Mouse (Mus musculus): ENCODE results near the gene 9530053A07Rik. TPM values are rescaled to one million over a fixed set of nuclear protein-coding genes. Genes with fewer than 3 reads are reported as not detected.

9530053A07Rik gene
- not detected in 2 replicates for polyA plus RNA-seq (2012; rRNA removed)

GRCm38 (mm10) chr7:28129166-28129565 lies at the start of gene 9530053A07Rik:
9530053A07Rik (plus strand) TSS chr7:28129466.

DNA sequence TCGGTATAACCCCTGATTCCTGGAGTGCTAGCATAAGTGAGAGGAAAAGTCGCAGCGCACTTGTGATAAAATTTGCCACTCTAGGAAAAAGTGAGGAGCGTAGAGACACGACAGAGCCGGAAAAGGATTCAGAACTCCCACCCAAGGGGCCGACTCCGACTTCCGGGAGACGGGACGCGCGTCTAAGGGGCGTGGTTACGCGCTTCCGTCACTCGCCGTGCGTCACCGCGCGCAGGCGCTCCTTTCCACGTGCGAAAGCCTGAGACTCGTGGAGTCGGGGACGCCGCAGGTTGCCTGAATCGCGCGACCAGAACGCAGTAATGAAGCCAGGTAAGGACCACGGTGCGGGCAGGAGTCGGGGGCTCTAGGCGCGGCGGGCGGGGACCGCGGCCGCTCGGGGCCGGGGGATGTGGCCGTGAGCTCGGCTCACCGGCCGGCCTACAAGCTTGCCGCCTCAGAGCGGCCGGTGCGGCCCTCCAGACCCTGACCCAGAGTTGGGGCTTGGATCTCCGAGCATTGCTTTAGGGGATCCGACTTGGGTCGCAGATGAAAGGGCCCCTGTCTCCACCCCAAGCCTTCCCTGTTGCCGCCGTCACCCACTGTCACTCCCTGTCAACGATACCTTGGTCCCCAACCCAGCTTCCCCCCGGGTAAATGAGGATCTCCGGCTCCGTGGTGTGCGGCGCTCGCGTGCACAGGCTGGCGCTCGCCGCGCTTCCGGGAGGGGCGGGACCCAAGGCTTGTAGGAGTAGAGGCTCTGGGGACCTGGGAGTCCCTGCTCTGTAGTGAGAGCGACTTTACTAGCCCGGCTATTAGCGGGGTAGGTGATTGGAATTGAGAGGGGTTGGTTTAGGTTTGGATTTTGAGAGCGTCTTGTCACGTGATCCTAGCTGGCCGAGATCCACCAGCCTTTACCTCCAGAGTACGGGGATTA lies 40.5 kb downstream of the 9530053A07Rik start, which contains the start of gene Fbl:
Gene Fbl, plus strand, starts transcription at position 222 of the 934 bp plus-strand sequence.

DNA sequence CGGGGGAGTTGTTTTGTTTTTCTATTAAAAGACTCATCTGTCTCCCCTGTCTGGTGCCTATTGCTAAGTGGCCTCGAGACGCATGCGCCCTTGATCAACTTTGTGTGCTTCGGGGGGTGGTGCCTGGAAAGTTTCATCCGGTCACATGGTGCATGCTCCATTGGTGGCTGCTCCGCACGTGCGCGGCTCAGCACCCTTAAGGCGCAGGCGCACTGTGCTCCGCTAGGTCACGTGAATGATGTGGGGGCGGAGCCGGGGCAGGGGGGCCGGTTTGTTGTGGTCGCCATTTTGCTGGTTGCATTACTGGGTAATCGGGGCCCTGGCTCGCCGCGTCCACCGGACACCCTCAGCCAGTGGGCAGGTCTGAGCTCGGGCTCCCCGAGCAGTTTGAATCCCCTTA lies 50.0 kb downstream of the 9530053A07Rik start, which contains the start of gene Dyrk1b:
Gene Dyrk1b, plus strand, starts transcription at position 242 of the 400 bp plus-strand sequence.

Other genes with a start within 250 kb of the 9530053A07Rik start
- gene Zfp974, start 200.0 kb upstream of the 9530053A07Rik start, polyA plus RNA-seq (2012; rRNA removed) = 0.49 and 0.51 TPM in 2 replicates
- 1.5 and 1.6 TPM in 2 replicates for gene Zfp780b, start 150.3 kb upstream of the 9530053A07Rik start, polyA plus RNA-seq (2012; rRNA removed)
- 0.97 and 0.99 TPM in 2 replicates for gene Zfp850, start 115.4 kb upstream of the 9530053A07Rik start, polyA plus RNA-seq (2012; rRNA removed)
- gene Psmc4, start 79.4 kb upstream of the 9530053A07Rik start, polyA plus RNA-seq (2012; rRNA removed) = 92.8 and 103 TPM in 2 replicates
- gene Fcgbp, start 58.2 kb upstream of the 9530053A07Rik start, polyA plus RNA-seq (2012; rRNA removed) = under 0.01 and 0.01 TPM in 2 replicates
- 230 and 235 TPM in 2 replicates for gene Fbl, start 40.2 kb downstream of the 9530053A07Rik start, polyA plus RNA-seq (2012; rRNA removed)
- 2.2 and 2.4 TPM in 2 replicates for gene Dyrk1b, start 50.0 kb downstream of the 9530053A07Rik start, polyA plus RNA-seq (2012; rRNA removed)
- gene Eid2, start 138.4 kb downstream of the 9530053A07Rik start, polyA plus RNA-seq (2012; rRNA removed) = 2.3 and 2.6 TPM in 2 replicates
- 1.6 and 1.8 TPM in 2 replicates for gene Eid2b, start 148.3 kb downstream of the 9530053A07Rik start, polyA plus RNA-seq (2012; rRNA removed)
- not detected in 2 replicates for gene Selenov, start 161.7 kb downstream of the 9530053A07Rik start, polyA plus RNA-seq (2012; rRNA removed)
- 0.02 and 0.06 TPM in 2 replicates for gene Dll3, start 172.8 kb downstream of the 9530053A07Rik start, polyA plus RNA-seq (2012; rRNA removed)
- gene Timm50, start 182.6 kb downstream of the 9530053A07Rik start, polyA plus RNA-seq (2012; rRNA removed) = 44.7 and 49.9 TPM in 2 replicates
- gene Supt5, start 209.3 kb downstream of the 9530053A07Rik start, polyA plus RNA-seq (2012; rRNA removed) = 28.8 and 30.6 TPM in 2 replicates
- gene Rps16, start 221.2 kb downstream of the 9530053A07Rik start, polyA plus RNA-seq (2012; rRNA removed) = 1,090 and 1,213 TPM in 2 replicates
- gene Plekhg2, start 243.1 kb downstream of the 9530053A07Rik start, polyA plus RNA-seq (2012; rRNA removed) = 2.6 and 3.3 TPM in 2 replicates